Mouse (Mus musculus): ENCODE results near the gene U2af1l4. TPM values are rescaled to one million over a fixed set of nuclear protein-coding genes. Genes with fewer than 3 reads are reported as not detected.

Gene U2af1l4
- total and polyA plus RNA-seq, 2 experiments from 2014 or later, result 54.7 to 96.4 TPM

GRCm38 (mm10) chr7:30522871-30523270, 40.2 kb upstream of the U2af1l4 start:
- no peak for DNase-seq (ENCODE audit: low spot score)
- Histone ChIP-seq H3K9me3 (ENCODE audit: low read length) (no peaks in the 10 kb centered on the region), H3K36me3 (ENCODE audit: insufficient read depth, low read length) (peaks cover 51% of the 10 kb centered on the region), H3K27ac (ENCODE audit: low read depth, low read length) (no peak overlapping the region), H3K4me2 (ENCODE audit: low read depth, low read length, poor library complexity, severe bottlenecking) (no peak overlapping the region), H3K4me3 (ENCODE audit: low read depth, low read length) (no peak overlapping the region), H3K27me3 (ENCODE audit: insufficient read depth, low read length) (no peaks in the 10 kb centered on the region), H3K9ac (replicated peaks; ENCODE audit: low read length, poor library complexity, severe bottlenecking) (no peak overlapping the region), H3K4me1 (ENCODE audit: insufficient read depth, low read length) (no peaks in the 10 kb centered on the region)
- WGBS, result 79% methylated on average over 10 of the region's 10 CpGs
- no peak for TF ChIP-seq CTCF (IDR thresholded peaks at IDR 0.05)
- ATAC-seq (ENCODE audit: low FRiP score), result no peak

- Histone ChIP-seq H3K9me3 (ENCODE audit: low read length) (no peaks in the 10 kb centered on the region), H3K27ac (ENCODE audit: low read depth, low read length) (no peak overlapping the region), H3K9ac (replicated peaks; ENCODE audit: low read length, poor library complexity, severe bottlenecking) (no peak overlapping the region), H3K4me2 (ENCODE audit: low read depth, low read length, poor library complexity, severe bottlenecking) (no peak overlapping the region), H3K36me3 (ENCODE audit: insufficient read depth, low read length) (peaks cover 67% of the 10 kb centered on the region), H3K27me3 (ENCODE audit: insufficient read depth, low read length) (no peaks in the 10 kb centered on the region), H3K4me1 (ENCODE audit: insufficient read depth, low read length) (no peaks in the 10 kb centered on the region), H3K4me3 (ENCODE audit: low read depth, low read length) (no peak overlapping the region)
- ATAC-seq (ENCODE audit: low FRiP score) (no peak), DNase-seq (ENCODE audit: low spot score) (no peak)
- no peak for TF ChIP-seq CTCF (IDR thresholded peaks at IDR 0.05)
- 80% methylated on average over 6 of the region's 6 CpGs for WGBS
Observed at GRCm38 (mm10) chr7:30524487-30524886, 38.6 kb upstream of the U2af1l4 start.

GRCm38 (mm10) chr7:30525954-30526353, 37.1 kb upstream of the U2af1l4 start:
- H3K9me3 ChIP-seq (ENCODE audit: low read length), result no peaks in the 10 kb centered on the region
- no peak for TF ChIP-seq CTCF (IDR thresholded peaks at IDR 0.05)

GRCm38 (mm10) chr7:30526399-30526798, 36.7 kb upstream of the U2af1l4 start:
- H3K9me3 ChIP-seq (ENCODE audit: low read length), result no peaks in the 10 kb centered on the region

More at GRCm38 (mm10) chr7:30525954-30526353, 37.1 kb upstream of the U2af1l4 start:
- Histone ChIP-seq H3K27me3 (ENCODE audit: insufficient read depth, low read length) (no peaks in the 10 kb centered on the region), H3K9ac (replicated peaks; ENCODE audit: low read length, poor library complexity, severe bottlenecking) (no peak overlapping the region), H3K27ac (ENCODE audit: low read depth, low read length) (no peak overlapping the region), H3K4me2 (ENCODE audit: low read depth, low read length, poor library complexity, severe bottlenecking) (no peak overlapping the region), H3K4me1 (ENCODE audit: insufficient read depth, low read length) (no peaks in the 10 kb centered on the region), H3K36me3 (ENCODE audit: insufficient read depth, low read length) (peaks cover 82% of the 10 kb centered on the region), H3K4me3 (ENCODE audit: low read depth, low read length) (no peak overlapping the region)
- ATAC-seq (ENCODE audit: low FRiP score) (no peak), DNase-seq (ENCODE audit: low spot score) (no peak)
- WGBS, result 42% methylated on average over 10 of the region's 10 CpGs

GRCm38 (mm10) chr7:30526981-30527380, 36.1 kb upstream of the U2af1l4 start:
- ATAC-seq (ENCODE audit: low FRiP score) (no peak), DNase-seq (ENCODE audit: low spot score) (no peak)
- H3K9me3 ChIP-seq (ENCODE audit: low read length), result no peaks in the 10 kb centered on the region
- H3K9ac ChIP-seq (replicated peaks; ENCODE audit: low read length, poor library complexity, severe bottlenecking), result no peak overlapping the region
- H3K4me2 ChIP-seq (ENCODE audit: low read depth, low read length, poor library complexity, severe bottlenecking), result no peak overlapping the region
- H3K4me1 ChIP-seq (ENCODE audit: insufficient read depth, low read length), result 0 out of 2 replicates have a peak, but pooled peaks cover 1% of the 10 kb centered on the region
- H3K4me3 ChIP-seq (ENCODE audit: low read depth, low read length), result no peak overlapping the region
- no peaks in the 10 kb centered on the region for H3K27me3 ChIP-seq (ENCODE audit: insufficient read depth, low read length)
- H3K36me3 ChIP-seq (ENCODE audit: insufficient read depth, low read length), result peaks cover 89% of the 10 kb centered on the region
- no peak overlapping the region for H3K27ac ChIP-seq (ENCODE audit: low read depth, low read length)
- 81% methylated on average over 14 of the region's 14 CpGs for WGBS
- TF ChIP-seq CTCF (IDR thresholded peaks at IDR 0.05), result no peak

More at GRCm38 (mm10) chr7:30526399-30526798, 36.7 kb upstream of the U2af1l4 start:
- no peaks in the 10 kb centered on the region for H3K27me3 ChIP-seq (ENCODE audit: insufficient read depth, low read length)
- DNase-seq (ENCODE audit: low spot score) (no peak), ATAC-seq (ENCODE audit: low FRiP score) (no peak)
- H3K4me2 ChIP-seq (ENCODE audit: low read depth, low read length, poor library complexity, severe bottlenecking), result no peak overlapping the region
- 32% methylated on average over 17 of the region's 17 CpGs for WGBS
- peaks cover 83% of the 10 kb centered on the region for H3K36me3 ChIP-seq (ENCODE audit: insufficient read depth, low read length)
- H3K4me1 ChIP-seq (ENCODE audit: insufficient read depth, low read length), result no peaks in the 10 kb centered on the region
- TF ChIP-seq CTCF (IDR thresholded peaks at IDR 0.05), result no peak
- no peak overlapping the region for H3K4me3 ChIP-seq (ENCODE audit: low read depth, low read length)
- no peak overlapping the region for H3K9ac ChIP-seq (replicated peaks; ENCODE audit: low read length, poor library complexity, severe bottlenecking)
- H3K27ac ChIP-seq (ENCODE audit: low read depth, low read length), result no peak overlapping the region

- no peak for ATAC-seq (ENCODE audit: low FRiP score)
- no peaks in the 10 kb centered on the region for H3K27me3 ChIP-seq (ENCODE audit: insufficient read depth, low read length)
- no peak for DNase-seq (ENCODE audit: low spot score)
- no peak overlapping the region for H3K27ac ChIP-seq (ENCODE audit: low read depth, low read length)
- H3K4me1 ChIP-seq (ENCODE audit: insufficient read depth, low read length), result peaks cover 14% of the 10 kb centered on the region
- peaks cover 56% of the 10 kb centered on the region for H3K36me3 ChIP-seq (ENCODE audit: insufficient read depth, low read length)
- no peak overlapping the region for H3K4me3 ChIP-seq (ENCODE audit: low read depth, low read length)
- no peak for TF ChIP-seq CTCF (IDR thresholded peaks at IDR 0.05)
- no peak overlapping the region for H3K4me2 ChIP-seq (ENCODE audit: low read depth, low read length, poor library complexity, severe bottlenecking)
- H3K9me3 ChIP-seq (ENCODE audit: low read length), result no peaks in the 10 kb centered on the region
- H3K9ac ChIP-seq (replicated peaks; ENCODE audit: low read length, poor library complexity, severe bottlenecking), result 0 out of 2 replicates have a peak overlapping the region, but pooled peaks have one; percentile 36
- 86% methylated on average over 9 of the region's 9 CpGs for WGBS
Observed at GRCm38 (mm10) chr7:30531291-30531815, 31.7 kb upstream of the U2af1l4 start.

All from midbrain, postnatal 0 days (tissue).